Mouse (Mus musculus) layer of hippocampus, adult 9-10 months (tissue): Measurements from ENCODE around the gene Nrbf2.

Experiments used
- DNase-seq: peaks from one replicate; pipeline ENCODE4 v3.0.0; 2022; ENCODE audit warnings: low spot score

Gene Nrbf2

GRCm38 (mm10) chr10:67285176-67285814 lies at the start of gene Nrbf2:
TSS of gene Nrbf2 (minus strand) at chr10:67285305.
- peak; percentile 58 for DNase-seq

GRCm38 (mm10) chr10:67330580-67330979 lies 45.5 kb upstream of the Nrbf2 start:
- DNase-seq: no peak

- DNase-seq: no peak
Observed at GRCm38 (mm10) chr10:67329661-67330060, 44.6 kb upstream of the Nrbf2 start.

GRCm38 (mm10) chr10:67328208-67328607 lies 43.1 kb upstream of the Nrbf2 start:
- DNase-seq: no peak

DNA sequence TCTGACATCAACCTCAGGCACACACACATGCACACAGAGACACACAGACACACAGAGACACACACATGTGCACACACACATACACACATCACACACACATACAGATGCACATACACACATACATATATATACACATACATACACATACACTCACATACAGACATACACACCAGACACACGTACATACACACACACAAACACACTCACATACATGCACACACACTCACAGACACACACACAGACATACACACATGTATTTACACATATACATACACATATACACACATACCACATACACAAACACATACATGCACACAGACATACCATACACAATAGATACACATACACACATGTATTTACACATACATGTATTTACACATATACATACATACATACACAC lies 38.9 kb upstream of the Nrbf2 start:
- DNase-seq: no peak

DNA sequence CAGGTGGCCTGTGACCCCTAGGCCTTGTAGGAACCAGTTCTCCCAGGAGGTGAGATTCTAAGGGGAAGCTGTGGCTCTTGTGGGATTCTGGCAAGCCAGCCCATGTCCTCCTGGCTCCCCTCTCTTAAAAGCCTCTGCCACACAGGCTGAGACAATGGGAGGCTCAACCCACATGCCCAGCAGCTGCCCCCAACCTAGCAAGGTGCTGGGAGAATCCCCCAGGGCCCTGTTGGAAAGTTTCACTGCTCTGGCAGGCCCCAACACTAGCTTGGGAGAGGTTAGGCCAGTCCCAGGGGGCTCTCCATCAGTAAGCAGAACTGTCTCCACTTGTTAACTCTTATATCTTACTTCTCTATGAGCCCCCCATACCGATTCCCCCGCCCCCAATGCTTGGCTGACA lies 36.3 kb upstream of the Nrbf2 start:
- no peak for DNase-seq

- no peak for DNase-seq
Observed at GRCm38 (mm10) chr10:67320207-67320859, 35.2 kb upstream of the Nrbf2 start.

DNA sequence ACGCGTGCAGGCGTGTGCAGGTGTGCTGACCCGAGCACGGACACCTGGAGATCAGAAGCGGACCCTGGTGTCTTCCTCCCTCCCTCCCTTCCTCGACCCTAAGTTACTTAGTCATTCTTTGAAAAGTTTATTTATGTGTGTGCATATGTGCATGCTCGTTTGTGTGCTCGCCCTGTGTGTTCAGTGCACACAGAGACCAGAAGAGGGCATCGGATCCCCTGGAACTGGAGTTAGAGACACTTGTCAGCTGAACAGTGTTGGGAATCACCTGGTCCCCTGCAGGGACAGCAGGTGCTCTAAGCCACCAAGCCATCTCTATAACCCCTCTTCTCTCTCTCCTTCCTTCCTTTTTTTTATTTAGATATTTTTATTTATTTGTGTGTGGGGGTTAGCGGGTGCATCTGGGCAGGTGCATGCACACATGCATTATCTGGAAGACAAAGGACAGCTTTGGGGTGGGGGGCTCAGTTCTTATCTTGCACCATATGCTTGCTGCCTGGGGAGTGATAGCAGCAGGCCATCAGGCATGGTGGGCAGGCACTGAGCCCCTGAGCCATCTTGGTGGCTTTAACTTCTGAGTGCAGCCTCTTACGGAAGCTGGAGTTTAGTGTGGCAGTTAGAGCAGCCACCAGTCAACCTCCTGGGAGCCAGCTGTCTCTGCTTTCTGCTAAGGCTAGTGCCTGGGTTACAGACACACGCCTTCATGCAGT lies 34.1 kb upstream of the Nrbf2 start:
- no peak for DNase-seq

DNA sequence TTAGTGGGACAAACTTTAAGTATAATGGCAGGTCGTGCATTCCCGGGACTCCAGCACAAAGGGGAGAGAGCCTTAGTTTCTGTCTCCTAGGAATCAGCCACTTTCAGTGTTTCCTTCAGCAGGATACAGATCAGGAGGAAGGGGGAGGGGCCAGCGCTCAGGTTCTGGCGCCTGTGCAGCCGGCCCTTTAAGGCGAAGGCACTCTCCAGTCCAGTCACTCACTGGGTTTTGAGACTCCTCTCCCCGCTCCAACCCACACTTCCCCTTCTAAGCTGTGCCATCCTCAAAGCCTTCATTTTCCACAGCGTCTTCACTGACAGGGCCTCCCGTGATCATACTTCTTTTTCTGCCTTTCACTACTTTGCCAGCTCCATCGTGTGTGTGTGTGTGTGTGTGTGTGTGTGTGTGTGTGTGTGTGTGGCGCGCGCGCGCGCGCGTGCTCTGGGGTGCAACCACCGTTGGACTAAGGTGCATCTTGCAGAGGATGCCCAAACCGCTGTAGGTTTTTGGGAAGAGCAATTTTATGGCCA lies 32.9 kb upstream of the Nrbf2 start:
- DNase-seq: no peak

GRCm38 (mm10) chr10:67314811-67315435 lies 29.8 kb upstream of the Nrbf2 start:
- peak; percentile 51 for DNase-seq

GRCm38 (mm10) chr10:67312456-67312855 lies 27.4 kb upstream of the Nrbf2 start:
- no peak for DNase-seq

DNA sequence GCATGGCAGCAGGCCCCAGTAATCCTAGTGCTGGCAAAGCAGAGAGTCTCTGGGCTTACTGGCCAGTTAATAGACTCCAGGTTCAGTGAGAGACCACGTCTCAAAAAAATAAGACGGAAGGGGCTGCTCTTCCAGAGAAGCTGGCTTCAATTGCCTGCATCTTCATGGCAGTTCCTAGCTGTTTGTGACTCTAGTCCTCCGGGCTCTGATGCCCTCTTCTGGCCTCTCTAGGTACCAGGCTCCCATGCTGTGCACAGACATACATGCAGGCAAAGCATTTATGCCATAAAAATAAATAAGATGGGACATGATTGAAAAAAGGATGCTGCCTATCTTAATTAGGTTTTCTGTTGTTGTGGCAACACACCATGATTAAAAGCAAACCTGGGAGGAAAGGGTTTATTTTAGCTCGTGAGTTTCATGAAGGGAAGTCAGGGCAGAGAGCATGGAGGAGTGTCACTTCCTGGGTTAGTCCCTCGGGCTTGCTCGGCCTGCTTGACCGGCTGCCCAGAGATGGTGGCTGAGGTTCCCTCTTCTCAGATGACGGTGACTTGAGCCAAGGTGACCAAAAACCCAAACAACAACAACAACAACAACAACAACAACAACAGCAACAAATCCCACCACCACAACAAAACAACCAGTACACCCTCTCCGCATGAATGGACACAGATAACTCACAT lies 26.3 kb upstream of the Nrbf2 start:
- peak; percentile 49 for DNase-seq

GRCm38 (mm10) chr10:67309483-67310138 lies 24.5 kb upstream of the Nrbf2 start:
- no peak for DNase-seq

GRCm38 (mm10) chr10:67302340-67302739 lies 17.2 kb upstream of the Nrbf2 start:
- DNase-seq: no peak

- no peak for DNase-seq
Observed at GRCm38 (mm10) chr10:67301046-67301445, 15.9 kb upstream of the Nrbf2 start.

GRCm38 (mm10) chr10:67299285-67299684 lies 14.2 kb upstream of the Nrbf2 start:
- no peak for DNase-seq

GRCm38 (mm10) chr10:67298856-67299255 lies 13.8 kb upstream of the Nrbf2 start:
- DNase-seq: no peak

DNA sequence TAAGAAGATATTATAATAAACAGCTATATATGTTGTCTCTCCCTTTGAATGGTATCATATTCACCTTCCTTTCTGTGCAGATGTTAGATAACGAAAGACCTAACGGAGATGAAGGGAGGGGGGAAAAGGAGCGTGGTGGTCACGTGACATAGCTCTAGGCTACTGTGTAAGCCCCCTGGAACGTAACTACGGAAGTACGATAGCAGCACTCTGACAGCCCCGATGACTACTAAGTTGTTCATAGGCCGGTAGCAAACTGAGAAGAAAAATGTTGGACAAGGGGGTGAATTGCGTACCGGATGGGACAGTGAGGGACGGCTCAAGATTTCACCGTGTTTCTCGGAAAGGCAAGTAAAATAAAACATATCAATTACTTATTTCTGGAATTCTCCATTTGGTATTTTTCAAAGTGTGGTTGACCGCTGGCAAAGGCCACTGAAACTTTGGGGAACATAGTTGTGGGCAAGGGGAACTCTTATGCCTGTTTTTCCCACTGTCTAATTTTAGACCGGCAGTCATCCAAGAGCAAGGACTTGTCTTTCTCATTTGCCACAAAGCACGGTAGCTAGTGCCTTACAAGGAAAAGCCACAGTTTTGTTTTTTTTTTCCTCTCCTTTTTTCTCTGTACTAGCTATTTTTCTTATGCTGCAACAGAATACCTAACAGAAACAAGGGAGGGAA lies 12.2 kb upstream of the Nrbf2 start:
- no peak for DNase-seq

DNA sequence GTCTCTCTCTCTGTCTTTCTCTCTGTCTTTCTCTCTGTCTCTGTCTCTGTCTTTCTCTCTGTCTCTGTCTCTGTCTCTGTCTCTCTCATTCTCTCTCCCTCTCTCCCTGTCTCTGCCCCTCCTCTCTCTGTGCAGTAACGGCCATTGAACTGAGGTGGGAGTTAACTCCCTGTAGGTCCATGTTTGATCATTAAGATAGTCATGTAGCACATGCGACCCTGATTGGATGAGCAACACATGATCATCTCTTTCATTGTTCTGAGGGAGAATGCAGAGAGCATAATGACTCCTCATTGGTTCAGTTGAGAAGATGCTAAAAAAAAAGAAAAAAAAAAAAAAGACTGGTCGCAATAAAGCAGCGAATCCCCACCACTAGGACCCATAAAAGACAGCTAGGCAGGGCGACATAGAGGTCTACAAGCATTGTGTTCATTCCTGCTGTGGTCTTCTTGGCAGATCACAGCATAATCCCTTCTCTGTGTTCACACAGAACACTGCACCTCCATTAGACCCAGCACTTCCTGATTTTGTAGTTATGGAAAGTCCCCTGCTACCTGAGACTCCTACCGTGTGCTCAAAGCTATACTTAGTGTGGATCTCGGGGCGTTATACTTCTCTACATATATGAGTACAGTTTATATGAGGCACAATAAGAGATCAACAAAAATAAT lies 11.5 kb upstream of the Nrbf2 start:
- no peak for DNase-seq

GRCm38 (mm10) chr10:67295938-67296466 lies 10.9 kb upstream of the Nrbf2 start:
- no peak for DNase-seq
